ENCODE assay signal across 8 mouse cellular contexts in genomic region chr6:50938879-50939278, GRCm38 (mm10).
DNase-seq lines count a peak whose midpoint lies in the region; ATAC-seq and TF ChIP-seq lines count a peak whose summit lies in the region.

No protein-coding gene starts in this region.

- ATAC-seq in forebrain, embryonic 12.5 days (ENCODE audit: low FRiP score), result peak; percentile 51; the same call in 1 of the 2 replicates

- 18% methylated on average over 7 of the region's 7 CpGs for WGBS in kidney, adult 2 months
- 29% methylated on average over 7 of the region's 7 CpGs for WGBS in forebrain, embryonic 12.5 days

- H3K4me3 ChIP-seq in kidney, adult 2 months (ENCODE audit: insufficient read depth, low read depth, low read length), result no peak overlapping the region
- no peak overlapping the region for H3K4me3 ChIP-seq in ES-E14 (ENCODE audit: insufficient read depth in 1 of 2, low read depth in 1 of 2, low read length in 2 of 2, poor library complexity in 1 of 2, severe bottlenecking in 1 of 2)
- no peak overlapping the region for H3K4me3 ChIP-seq in forebrain, embryonic 12.5 days (replicated peaks)

- in situ Hi-C loops in ES-E14 (cut with MboI; ENCODE audit: low sequenced_read_pairs in 2 of 2, unreplicated experiment in 2 of 2), result loop anchor here (5.0 to 25.0 kb wide), 3 partner anchors 127 to 264 kb away; no protein-coding TSS in a partner anchor

- H3K9me3 ChIP-seq in ES-E14 (ENCODE audit: control insufficient read depth, insufficient read depth, low read depth, low read length), result no peaks in the 10 kb centered on the region
- H3K9me3 ChIP-seq in forebrain, embryonic 12.5 days, result no peaks in the 10 kb centered on the region

- peak; percentile 53 for TF ChIP-seq CTCF in kidney, adult 2 months (conservative IDR thresholded peaks at IDR 0.05; ENCODE audit: insufficient read depth, insufficient read length, low read depth, low read length)

- DNase-seq in kidney, adult 2 months, result no peak
- DNase-seq in kidney, adult 9 months, result no peak
- DNase-seq in 3T3-L1 (ENCODE audit: low read depth, low spot score) (peak; percentile 79), ES-E14 (ENCODE audit: low read depth, low spot score) (peak; percentile 19)
- peak; percentile 68 for DNase-seq in mesoderm, embryonic 11.5 days (ENCODE audit: low read depth, low spot score)
- no peak for DNase-seq in yolk sac, embryonic 10.5 days (ENCODE audit: low spot score)
- DNase-seq in frontal cortex, postnatal 10 days (ENCODE audit: low spot score in 2 of 2), result no peak

- H3K4me2 ChIP-seq in forebrain, embryonic 12.5 days, result no peak overlapping the region

- H3K36me3 ChIP-seq in kidney, adult 2 months (ENCODE audit: control insufficient read depth, insufficient read depth, low read length), result no peaks in the 10 kb centered on the region
- no peaks in the 10 kb centered on the region for H3K36me3 ChIP-seq in ES-E14 (ENCODE audit: control insufficient read depth, insufficient read depth, low read length, poor library complexity, severe bottlenecking)
- H3K36me3 ChIP-seq in forebrain, embryonic 12.5 days (replicated peaks), result no peaks in the 10 kb centered on the region

- no peak overlapping the region for H3K27ac ChIP-seq in kidney, adult 2 months (ENCODE audit: insufficient read depth, low read depth, low read length)
- H3K27ac ChIP-seq in ES-E14 (ENCODE audit: insufficient read depth, low read depth, low read length, poor library complexity, severe bottlenecking), result no peak overlapping the region
- no peak overlapping the region for H3K27ac ChIP-seq in forebrain, embryonic 12.5 days

- no peak for TF ChIP-seq POLR2A in kidney, adult 2 months (IDR thresholded peaks at IDR 0.05; ENCODE audit: low read depth, low read length)

- H3K4me1 ChIP-seq in kidney, adult 2 months (ENCODE audit: control insufficient read depth, insufficient read depth, low read length), result no peaks in the 10 kb centered on the region
- no peaks in the 10 kb centered on the region for H3K4me1 ChIP-seq in ES-E14 (ENCODE audit: control insufficient read depth in 2 of 2, insufficient read depth in 2 of 2, low read length in 2 of 2, poor library complexity in 1 of 2)
- peaks cover 12% of the 10 kb centered on the region for H3K4me1 ChIP-seq in forebrain, embryonic 12.5 days

- no peak overlapping the region for H3K9ac ChIP-seq in ES-E14 (ENCODE audit: insufficient read depth, low read depth, low read length, poor library complexity, severe bottlenecking)
- H3K9ac ChIP-seq in forebrain, embryonic 12.5 days, result no peak overlapping the region

- H3K27me3 ChIP-seq in kidney, adult 2 months (replicated peaks; ENCODE audit: control insufficient read depth, insufficient read depth, low read length), result no peaks in the 10 kb centered on the region
- 0 out of 2 replicates have a peak, but pooled peaks cover 10% of the 10 kb centered on the region for H3K27me3 ChIP-seq in forebrain, embryonic 12.5 days

TF ChIP-seq in ES-E14, 5 proteins besides CTCF, POLR2A, EP300 and RAD21:
- peak; percentile 93 for TF ChIP-seq ZNF384 (IDR thresholded peaks at IDR 0.05; ENCODE audit: low read depth, low read length)
- no peak for TF ChIP-seq ZC3H11A (IDR thresholded peaks at IDR 0.05; ENCODE audit: borderline replicate concordance, low read depth, low read length)

Comparison
In these comparisons a context has a peak if more than half of its experiments do, and no peak if none do; other contexts are left out.
1. DNase-seq: peak in 3T3-L1 (single experiment), ES-E14 (single experiment) and mesoderm, embryonic 11.5 days (single experiment); none in kidney, adult 2 months (single experiment), kidney, adult 9 months (single experiment), yolk sac, embryonic 10.5 days (single experiment) and frontal cortex, postnatal 10 days (0 of 2).